Mouse (Mus musculus) heart, embryonic 10.5 days (tissue): ENCODE results near the gene Mafk. TPM values are rescaled to one million over a fixed set of nuclear protein-coding genes. Genes with fewer than 3 reads are reported as not detected.

Experiments
- DNase-seq: peaks from one replicate; pipeline ENCODE4 v3.0.0-alpha.2; 2017; ENCODE audit warnings: low spot score
- H3K27ac ChIP-seq: fragments of 300-500 bp; sonication (generic); 2 replicates; pipeline ENCODE4 v1.5.1; 2016; ENCODE audit warnings: mild to moderate bottlenecking
- H3K27me3 ChIP-seq: fragments of 300-500 bp; sonication (generic); 2 replicates; pipeline ENCODE4 v1.6.1; 2016; ENCODE audit warnings: mild to moderate bottlenecking; ENCODE audit not compliant: poor library complexity, insufficient read depth, severe bottlenecking
- H3K36me3 ChIP-seq: fragments of 300-500 bp; sonication (generic); 2 replicates; pipeline ENCODE4 v1.6.1; 2016; ENCODE audit warnings: mild to moderate bottlenecking, moderate library complexity
- H3K4me1 ChIP-seq: fragments of 300-500 bp; sonication (generic); 2 replicates; pipeline ENCODE4 v1.6.1; 2016; ENCODE audit warnings: mild to moderate bottlenecking
- H3K4me3 ChIP-seq: fragments of 300-500 bp; sonication (generic); 2 replicates; pipeline ENCODE4 v1.5.1; 2016; ENCODE audit warnings: mild to moderate bottlenecking, moderate library complexity
- H3K9me3 ChIP-seq: fragments of 300-500 bp; sonication (generic); 2 replicates; pipeline ENCODE4 v1.6.1; 2016; ENCODE audit warnings: mild to moderate bottlenecking, moderate library complexity
- WGBS: fragments of 180-500 bp; shearing (Covaris S2); methylation state at CpG from one replicate; pipeline ENCODE4 v1.1.7; 2016; 5-methylcytosine and 5-hydroxymethylcytosine counted together
- polyA plus RNA-seq: library from polyadenylated mRNA; unstranded; fragments of >200 nt; fragmentation: Nextera tagmentation; extraction: Ambion mirVana; gene quantifications from 2 replicates; pipeline ENCODE4 v1.2.1, GENCODE M21; 2016

The Mafk gene
- polyA plus RNA-seq, 1 experiment from 2014 or later, result 20.7 TPM

- H3K36me3 ChIP-seq, result no peaks in the 10 kb centered on the region
- H3K4me1 ChIP-seq, result peaks cover 32% of the 10 kb centered on the region
- 35% methylated on average over 10 of the region's 10 CpGs for WGBS
- peaks cover 36% of the 10 kb centered on the region for H3K27me3 ChIP-seq
- DNase-seq, result no peak
- peak overlapping the region; percentile 62; the same call in 1 of the 2 replicates for H3K27ac ChIP-seq
- peak overlapping the region; percentile 30 for H3K4me3 ChIP-seq
- H3K9me3 ChIP-seq, result no peaks in the 10 kb centered on the region
Observed at GRCm38 (mm10) chr5:139813126-139813490, 21.8 kb downstream of the Mafk start.

- Histone ChIP-seq H3K9me3 (no peaks in the 10 kb centered on the region), H3K4me1 (peaks cover 37% of the 10 kb centered on the region), H3K4me3 (0 out of 2 replicates have a peak overlapping the region, but pooled peaks have one; percentile 3), H3K27me3 (peaks cover 36% of the 10 kb centered on the region), H3K27ac (peak overlapping the region; percentile 70), H3K36me3 (no peaks in the 10 kb centered on the region)
- DNase-seq, result no peak
- WGBS, result 11% methylated on average over 13 of the region's 13 CpGs
Observed at GRCm38 (mm10) chr5:139813963-139814381, 22.7 kb downstream of the Mafk start.

GRCm38 (mm10) chr5:139815964-139816363 is 24.7 kb downstream of the Mafk start:
- Histone ChIP-seq H3K4me3 (no peak overlapping the region), H3K27me3 (peaks cover 36% of the 10 kb centered on the region), H3K27ac (no peak overlapping the region), H3K36me3 (no peaks in the 10 kb centered on the region), H3K9me3 (no peaks in the 10 kb centered on the region), H3K4me1 (peaks cover 37% of the 10 kb centered on the region)
- WGBS, result 70% methylated on average over 6 of the region's 6 CpGs
- DNase-seq, result no peak

- H3K27me3 ChIP-seq, result peaks cover 36% of the 10 kb centered on the region
- H3K4me1 ChIP-seq, result peaks cover 32% of the 10 kb centered on the region
- no peak overlapping the region for H3K27ac ChIP-seq
- H3K36me3 ChIP-seq, result peaks cover 3% of the 10 kb centered on the region; the same call in 1 of the 2 replicates
- no peak overlapping the region for H3K4me3 ChIP-seq
- H3K9me3 ChIP-seq, result no peaks in the 10 kb centered on the region
- no peak for DNase-seq
Observed at GRCm38 (mm10) chr5:139816445-139816844, 25.1 kb downstream of the Mafk start.

GRCm38 (mm10) chr5:139817292-139817691 is 26.0 kb downstream of the Mafk start:
- H3K4me3 ChIP-seq, result no peak overlapping the region
- no peak for DNase-seq
- 3% methylated on average over 1 of the region's 1 CpGs for WGBS
- peaks cover 26% of the 10 kb centered on the region for H3K4me1 ChIP-seq
- peaks cover 30% of the 10 kb centered on the region for H3K27me3 ChIP-seq
- peaks cover 10% of the 10 kb centered on the region for H3K36me3 ChIP-seq
- H3K27ac ChIP-seq, result no peak overlapping the region
- H3K9me3 ChIP-seq, result no peaks in the 10 kb centered on the region

- Histone ChIP-seq H3K4me1 (peaks cover 21% of the 10 kb centered on the region), H3K4me3 (no peak overlapping the region), H3K36me3 (peaks cover 17% of the 10 kb centered on the region), H3K27me3 (peaks cover 22% of the 10 kb centered on the region), H3K9me3 (no peaks in the 10 kb centered on the region), H3K27ac (peak overlapping the region; percentile 60; the same call in 1 of the 2 replicates)
- DNase-seq, result no peak
- WGBS, result 52% methylated on average over 3 of the region's 3 CpGs
Observed at GRCm38 (mm10) chr5:139818056-139818455, 26.7 kb downstream of the Mafk start.

- H3K4me3 ChIP-seq, result no peak overlapping the region
- H3K36me3 ChIP-seq, result peaks cover 25% of the 10 kb centered on the region
- no peak for DNase-seq
- H3K9me3 ChIP-seq, result no peaks in the 10 kb centered on the region
- H3K4me1 ChIP-seq, result peaks cover 16% of the 10 kb centered on the region
- peaks cover 15% of the 10 kb centered on the region for H3K27me3 ChIP-seq
- 41% methylated on average over 4 of the region's 4 CpGs for WGBS
- H3K27ac ChIP-seq, result peak overlapping the region; percentile 60
Observed at GRCm38 (mm10) chr5:139818801-139819200, 27.5 kb downstream of the Mafk start.

- peak within 1 kb of the TSS; percentile 60 for H3K27ac ChIP-seq
- 81% methylated on average over 9 of the region's 9 CpGs for WGBS
- no peaks in the 10 kb centered on the region for H3K9me3 ChIP-seq
- peaks cover 32% of the 10 kb centered on the region for H3K36me3 ChIP-seq
- H3K4me3 ChIP-seq, result no peak within 1 kb of the TSS
- peaks cover 6% of the 10 kb centered on the region for H3K27me3 ChIP-seq
- H3K4me1 ChIP-seq, result peaks cover 16% of the 10 kb centered on the region; the same call in 1 of the 2 replicates
- DNase-seq, result no peak
Observed at GRCm38 (mm10) chr5:139819538-139820181, 28.3 kb downstream of the Mafk start, which contains the start of gene Tmem184a. TSS of gene Tmem184a (minus strand) at chr5:139819917.

GRCm38 (mm10) chr5:139821466-139822459 is 30.4 kb downstream of the Mafk start:
- Histone ChIP-seq H3K27ac (no peak overlapping the region), H3K4me1 (peaks cover 23% of the 10 kb centered on the region), H3K4me3 (no peak overlapping the region), H3K36me3 (peaks cover 33% of the 10 kb centered on the region), H3K9me3 (no peaks in the 10 kb centered on the region), H3K27me3 (no peaks in the 10 kb centered on the region)
- no peak for DNase-seq
- WGBS, result 75% methylated on average over 12 of the region's 12 CpGs

GRCm38 (mm10) chr5:139824531-139824930 is 33.2 kb downstream of the Mafk start:
- Histone ChIP-seq H3K27ac (no peak overlapping the region), H3K4me1 (peaks cover 16% of the 10 kb centered on the region), H3K9me3 (no peaks in the 10 kb centered on the region), H3K4me3 (no peak overlapping the region), H3K36me3 (peaks cover 33% of the 10 kb centered on the region), H3K27me3 (no peaks in the 10 kb centered on the region)
- WGBS, result 92% methylated on average over 10 of the region's 10 CpGs
- no peak for DNase-seq

GRCm38 (mm10) chr5:139825947-139826346 is 34.6 kb downstream of the Mafk start:
- H3K27ac ChIP-seq, result peak overlapping the region; percentile 90
- peak overlapping the region; percentile 93 for H3K4me3 ChIP-seq
- 43% methylated on average over 11 of the region's 11 CpGs for WGBS

GRCm38 (mm10) chr5:139826357-139827055 is 35.2 kb downstream of the Mafk start, which contains the start of the genes Gm26938 and Psmg3:
TSS of gene Gm26938 (minus strand) at chr5:139826407.
TSS of gene Psmg3 (minus strand) at chr5:139826885.
- Histone ChIP-seq H3K27me3 (no peaks in the 10 kb centered on the region), H3K9me3 (no peaks in the 10 kb centered on the region), H3K4me1 (peaks cover 16% of the 10 kb centered on the region), H3K4me3 (peak within 1 kb of the TSS; percentile 93), H3K27ac (peak within 1 kb of the TSS; percentile 90), H3K36me3 (peaks cover 30% of the 10 kb centered on the region)
- under 1% methylated on average over 43 of the region's 43 CpGs for WGBS
- peak; percentile 96 for DNase-seq

More at GRCm38 (mm10) chr5:139825947-139826346, 34.6 kb downstream of the Mafk start:
- no peak for DNase-seq
- Histone ChIP-seq H3K27me3 (no peaks in the 10 kb centered on the region), H3K36me3 (peaks cover 33% of the 10 kb centered on the region), H3K9me3 (no peaks in the 10 kb centered on the region), H3K4me1 (peaks cover 16% of the 10 kb centered on the region)
